Mouse (Mus musculus) stomach, postnatal 0 days (tissue): ENCODE measurements around the gene Upk2. TPM values are rescaled to one million over a fixed set of nuclear protein-coding genes. Genes with fewer than 3 reads are reported as not detected.

ENCODE experiments used
- ATAC-seq: fragments of 200-750 bp; cut with Nextera tagmentation; 2 replicates; pipeline ENCODE4 v1.8.0; 2017; ENCODE audit not compliant: low FRiP score, low TSS enrichment
- DNase-seq: peaks from one replicate; pipeline ENCODE4 v3.0.0-alpha.2; 2016; ENCODE audit warnings: low spot score
- H3K27ac ChIP-seq: fragments of 300-500 bp; sonication (generic); replicated peaks from 2 replicates; pipeline ENCODE4 v1.5.1; 2014; ENCODE audit warnings: mild to moderate bottlenecking, control low read depth
- H3K27me3 ChIP-seq: fragments of 300-500 bp; sonication (generic); 2 replicates; pipeline ENCODE4 v1.6.1; 2014; ENCODE audit warnings: low read length; ENCODE audit not compliant: control insufficient read depth, insufficient read depth
- H3K36me3 ChIP-seq: fragments of 300-500 bp; sonication (generic); 2 replicates; pipeline ENCODE4 v1.6.1; 2014; ENCODE audit warnings: low read length, mixed read lengths; ENCODE audit not compliant: control insufficient read depth, insufficient read depth
- H3K4me1 ChIP-seq: fragments of 300-500 bp; sonication (generic); replicated peaks from 2 replicates; pipeline ENCODE4 v1.6.1; 2014; ENCODE audit warnings: antibody characterized with exemption; ENCODE audit not compliant: control insufficient read depth, insufficient read depth
- H3K4me2 ChIP-seq: fragments of 300-500 bp; sonication (generic); replicated peaks from 2 replicates; pipeline ENCODE4 v1.6.1; 2014; ENCODE audit warnings: low read depth, mild to moderate bottlenecking, control low read depth, moderate library complexity
- H3K4me3 ChIP-seq: fragments of 300-500 bp; sonication (generic); 2 replicates; pipeline ENCODE4 v1.5.1; 2014; ENCODE audit warnings: low read depth, low read length, control low read depth
- H3K9ac ChIP-seq: fragments of 300-500 bp; sonication (generic); 2 replicates; pipeline ENCODE4 v1.6.1; 2014; ENCODE audit warnings: mild to moderate bottlenecking, low read length, control low read depth, mixed read lengths
- H3K9me3 ChIP-seq: fragments of 300-500 bp; sonication (generic); 2 replicates; pipeline ENCODE4 v1.6.1; 2016; ENCODE audit warnings: low read length; ENCODE audit not compliant: control insufficient read depth
- CTCF ChIP-seq: IDR thresholded peaks from 2 replicates; pipeline ENCODE4 v1.5.1; 2016; ENCODE audit warnings: antibody characterized with exemption, low read depth, mild to moderate bottlenecking, moderate library complexity
- EP300 ChIP-seq: optimal IDR thresholded peaks from 2 replicates; pipeline ENCODE3; 2016; ENCODE audit warnings: antibody characterized with exemption
- WGBS: fragments of 180-500 bp; shearing (Covaris S2); extraction: QIAGEN DNeasy Blood & Tissue Kit; methylation state at CpG from one replicate; pipeline ENCODE4 v1.1.7; 2014; 5-methylcytosine and 5-hydroxymethylcytosine counted together
- polyA plus RNA-seq: library from polyadenylated mRNA; unstranded; fragments of >200 nt; fragmentation: Nextera tagmentation; extraction: Ambion mirVana; gene quantifications from 2 replicates; pipeline ENCODE4 v1.2.1, GENCODE M21; 2015

The Upk2 gene
- polyA plus RNA-seq, 1 experiment from 2014 or later: 5.4 TPM

GRCm38 (mm10) chr9:44483510-44484044 lies 28.8 kb upstream of the Upk2 start:
- H3K9ac ChIP-seq: peak overlapping the region; percentile 94
- H3K9me3 ChIP-seq: no peaks in the 10 kb centered on the region
- 0% methylated on average over 12 of the region's 12 CpGs for WGBS
- H3K4me2 ChIP-seq: peak overlapping the region; percentile 77
- TF ChIP-seq EP300: no peak
- 0 out of 2 replicates have a peak, but pooled peaks have one; percentile 3 for TF ChIP-seq CTCF
- H3K4me1 ChIP-seq: peaks cover 25% of the 10 kb centered on the region
- peak overlapping the region; percentile 98 for H3K27ac ChIP-seq
- no peaks in the 10 kb centered on the region for H3K27me3 ChIP-seq
- DNase-seq (peak; percentile 84), ATAC-seq (peak; percentile 36)
- H3K36me3 ChIP-seq: no peaks in the 10 kb centered on the region
- H3K4me3 ChIP-seq: peak overlapping the region; percentile 99

DNA sequence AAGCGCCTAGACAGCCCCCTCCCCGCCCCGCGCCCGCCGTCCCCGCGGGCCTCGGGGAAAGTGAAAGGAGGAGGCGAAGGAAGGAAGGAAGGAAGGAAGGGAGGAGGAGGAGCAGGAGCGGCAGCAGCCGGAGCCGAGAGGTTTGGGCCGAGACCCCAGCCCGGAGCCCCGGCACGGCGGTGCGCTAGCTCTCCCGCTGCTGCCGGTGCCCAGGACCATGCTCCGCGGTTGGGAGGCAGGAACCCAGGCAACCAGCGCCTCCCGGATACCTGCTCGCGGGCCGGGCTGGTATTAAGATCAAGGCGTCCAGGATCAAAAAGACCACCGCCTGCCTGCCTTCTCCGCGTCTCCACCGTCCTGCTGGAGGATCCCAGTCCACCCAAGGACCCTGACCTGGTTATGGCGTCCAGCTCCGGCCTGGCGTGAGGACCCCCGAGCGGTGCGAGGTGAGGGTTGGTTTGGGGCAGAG lies 28.3 kb upstream of the Upk2 start:
- H3K4me1 ChIP-seq: peaks cover 20% of the 10 kb centered on the region
- 0% methylated on average over 23 of the region's 39 CpGs for WGBS

DNA sequence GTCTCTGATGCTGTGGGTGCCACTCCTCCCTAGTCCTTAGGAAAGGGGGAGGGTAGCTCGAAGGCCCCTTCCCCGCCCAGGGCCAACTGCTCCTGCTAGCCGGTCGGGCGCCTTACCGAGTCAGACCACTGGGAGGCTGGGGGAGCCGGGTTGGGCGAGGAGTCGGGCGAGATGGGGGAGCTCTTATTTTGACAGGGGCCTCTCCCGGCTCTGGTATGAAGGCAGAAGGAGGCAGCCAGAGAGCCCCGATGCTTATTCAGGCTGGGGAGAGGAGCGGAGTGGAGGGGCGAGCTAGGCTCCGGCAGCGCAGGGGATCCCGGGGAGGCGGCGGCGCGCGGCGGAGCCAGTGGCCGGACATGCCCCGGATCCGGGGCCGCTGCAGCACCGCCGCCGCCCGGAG lies 27.8 kb upstream of the Upk2 start, which contains the start of gene Bcl9l:
Gene Bcl9l (plus strand): TSS at position 274 of the 400 bp plus-strand sequence.
- no peaks in the 10 kb centered on the region for H3K9me3 ChIP-seq
- 0% methylated on average over 18 of the region's 31 CpGs for WGBS
- H3K4me1 ChIP-seq: peaks cover 14% of the 10 kb centered on the region; the same call in 1 of the 2 replicates

More for the DNA sequence above, 28.3 kb upstream of the Upk2 start:
- Histone ChIP-seq H3K27me3 (no peaks in the 10 kb centered on the region), H3K9ac (peak overlapping the region; percentile 94), H3K9me3 (no peaks in the 10 kb centered on the region), H3K27ac (peak overlapping the region; percentile 98), H3K4me2 (peak overlapping the region; percentile 77), H3K36me3 (no peaks in the 10 kb centered on the region), H3K4me3 (peak overlapping the region; percentile 99)
- TF ChIP-seq CTCF (no peak), EP300 (no peak)
- DNase-seq (no peak), ATAC-seq (no peak)

DNA sequence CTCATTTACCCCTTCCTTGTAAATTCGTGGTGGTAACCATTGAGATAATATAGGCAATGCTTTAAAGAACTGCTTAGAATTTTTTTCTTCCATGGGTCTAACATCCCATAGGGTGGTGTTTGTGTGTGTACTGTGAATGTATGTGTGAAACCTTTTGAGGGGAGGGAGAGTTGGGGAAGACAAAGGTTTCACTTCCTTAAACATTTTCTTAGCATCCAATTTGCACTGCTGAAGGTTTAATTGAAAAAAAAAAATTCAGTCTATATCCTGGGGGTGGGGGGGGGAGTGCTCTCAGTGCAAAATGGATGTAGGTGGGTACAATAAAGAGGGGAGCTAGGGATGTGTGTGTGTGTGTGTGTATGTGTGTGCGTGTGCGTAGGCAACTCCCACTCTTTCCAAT lies 27.3 kb upstream of the Upk2 start:
- Histone ChIP-seq H3K4me1 (peaks cover 14% of the 10 kb centered on the region; the same call in 1 of the 2 replicates), H3K27me3 (no peaks in the 10 kb centered on the region), H3K36me3 (no peaks in the 10 kb centered on the region), H3K27ac (peak overlapping the region; percentile 98), H3K4me2 (peak overlapping the region; percentile 77), H3K4me3 (peak overlapping the region; percentile 99), H3K9me3 (no peaks in the 10 kb centered on the region), H3K9ac (peak overlapping the region; percentile 94; the same call in 1 of the 2 replicates)
- no peak for ATAC-seq
- TF ChIP-seq CTCF (no peak), EP300 (no peak)
- DNase-seq: no peak
- 11% methylated on average over 3 of the region's 3 CpGs for WGBS

More for the DNA sequence above, 27.8 kb upstream of the Upk2 start, which contains the start of gene Bcl9l:
- peak; percentile 96 for DNase-seq
- H3K36me3 ChIP-seq: no peaks in the 10 kb centered on the region
- no peaks in the 10 kb centered on the region for H3K27me3 ChIP-seq
- H3K27ac ChIP-seq: peak within 1 kb of the TSS; percentile 98
- H3K9ac ChIP-seq: peak within 1 kb of the TSS; percentile 94
- peak within 1 kb of the TSS; percentile 77 for H3K4me2 ChIP-seq
- peak within 1 kb of the TSS; percentile 99 for H3K4me3 ChIP-seq
- ATAC-seq: peak; percentile 48
- TF ChIP-seq CTCF (peak; percentile 83), EP300 (no peak)

DNA sequence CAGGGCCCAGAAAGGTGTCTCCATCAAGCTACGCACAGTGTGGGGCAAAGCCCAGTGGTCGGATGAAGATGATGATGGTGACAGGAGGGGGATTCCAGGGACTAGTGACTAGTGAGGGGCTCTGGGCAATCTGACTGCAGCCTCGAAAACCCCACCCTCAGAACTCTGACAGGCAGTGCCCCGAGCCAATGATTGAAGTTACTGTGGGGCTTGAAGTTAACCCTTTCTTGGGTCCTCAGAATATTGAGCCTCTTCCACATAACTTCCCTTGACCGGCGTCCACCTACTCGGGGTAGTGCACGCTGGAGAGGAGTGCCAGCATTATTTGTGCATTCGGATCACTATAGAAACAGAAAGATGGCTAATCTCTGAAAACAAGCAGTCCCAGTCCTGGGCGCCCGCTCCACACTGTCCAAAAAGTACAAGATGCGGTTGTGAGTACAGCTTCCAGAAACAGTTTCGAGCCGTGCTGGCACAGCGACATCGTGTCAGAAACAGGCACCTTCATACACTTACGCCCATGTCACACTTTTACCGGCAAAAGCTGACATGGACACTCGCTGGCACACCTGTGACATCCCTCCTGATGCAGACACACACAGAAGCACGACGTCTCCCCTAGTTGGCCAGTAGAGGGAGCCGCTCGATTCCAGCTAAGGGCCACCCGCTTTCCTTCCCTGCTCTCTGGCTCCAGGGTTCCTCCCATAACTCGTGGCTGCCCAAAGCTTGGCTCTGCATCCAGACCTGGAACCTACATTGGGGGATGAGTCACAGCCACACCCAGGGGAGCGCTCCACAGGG lies 25.1 kb upstream of the Upk2 start:
- Histone ChIP-seq H3K27ac (peak overlapping the region; percentile 98), H3K9ac (peak overlapping the region; percentile 68), H3K4me1 (no peaks in the 10 kb centered on the region), H3K36me3 (no peaks in the 10 kb centered on the region), H3K4me3 (peak overlapping the region; percentile 75), H3K4me2 (peak overlapping the region; percentile 95), H3K9me3 (no peaks in the 10 kb centered on the region), H3K27me3 (no peaks in the 10 kb centered on the region)
- ATAC-seq (peak; percentile 64), DNase-seq (peak; percentile 88)
- 0% methylated on average over 26 of the region's 26 CpGs for WGBS
- no peak for TF ChIP-seq EP300
- peak; percentile 96 for TF ChIP-seq CTCF
